Mouse (Mus musculus): ENCODE measurements at regions not wholly inside any gene's neighbourhood (a gene's known extent, or its start where the extent isn't known, plus 50 kb on each side); places are given as distances from the start of the nearest gene placed in this dataset.

DNA sequence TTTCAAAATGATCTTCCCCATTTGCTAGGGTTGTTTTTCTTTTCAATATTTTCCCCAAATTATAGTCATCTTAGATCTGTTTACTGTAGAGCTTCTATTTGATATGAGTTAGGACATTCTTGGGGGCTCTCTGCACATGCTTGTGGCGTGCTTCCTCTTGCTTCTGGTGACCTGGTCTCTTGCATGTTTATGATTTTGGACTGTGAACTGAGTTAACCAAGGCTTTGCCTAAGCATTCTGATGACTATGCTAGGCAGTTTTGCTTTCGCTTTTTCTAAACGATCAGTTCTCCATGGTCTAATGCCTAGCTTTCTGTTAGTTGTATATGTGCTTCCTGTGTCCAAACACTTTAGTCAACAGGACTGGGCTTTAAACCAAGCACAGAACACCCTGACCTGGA, 339.4 kb upstream of the Sphkap start:
- Histone ChIP-seq H3K4me1 (no peaks in the 10 kb centered on the region), H3K9me3 (no peaks in the 10 kb centered on the region), H3K27me3 (replicated peaks; ENCODE audit: low read depth, poor library complexity, severe bottlenecking) (no peaks in the 10 kb centered on the region), H3K27ac (replicated peaks) (no peak overlapping the region), H3K36me3 (replicated peaks) (no peaks in the 10 kb centered on the region), H3K4me3 (no peak overlapping the region)
- WGBS = 94% methylated on average over 3 of the region's 3 CpGs
- DNase-seq (ENCODE audit: low spot score) = no peak

DNA sequence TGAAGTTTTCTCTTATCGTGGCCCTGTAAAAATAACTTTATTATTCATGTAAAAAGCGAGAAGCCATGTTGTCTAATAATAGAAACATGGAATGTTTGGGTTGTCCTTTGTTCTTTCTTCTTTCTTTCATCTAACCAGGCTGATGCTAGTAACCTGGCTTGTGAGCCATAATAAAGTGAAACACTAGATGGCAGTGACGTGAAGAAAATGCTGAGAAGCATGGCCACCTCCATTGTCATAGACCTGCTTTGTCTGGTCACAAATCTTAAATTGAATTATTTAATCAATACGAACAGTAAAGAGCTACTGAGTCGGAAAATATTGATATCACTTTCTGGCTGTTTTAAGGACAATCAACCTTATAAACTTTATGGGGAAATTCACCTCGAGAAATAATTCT, 338.0 kb upstream of the Sphkap start:
- Histone ChIP-seq H3K9me3 (no peaks in the 10 kb centered on the region), H3K27me3 (replicated peaks; ENCODE audit: low read depth, poor library complexity, severe bottlenecking) (no peaks in the 10 kb centered on the region), H3K36me3 (replicated peaks) (no peaks in the 10 kb centered on the region), H3K27ac (replicated peaks) (no peak overlapping the region), H3K4me1 (no peaks in the 10 kb centered on the region), H3K4me3 (no peak overlapping the region)
- 40% methylated on average over 6 of the region's 6 CpGs for WGBS
- peak; percentile 30 for DNase-seq (ENCODE audit: low spot score)

DNA sequence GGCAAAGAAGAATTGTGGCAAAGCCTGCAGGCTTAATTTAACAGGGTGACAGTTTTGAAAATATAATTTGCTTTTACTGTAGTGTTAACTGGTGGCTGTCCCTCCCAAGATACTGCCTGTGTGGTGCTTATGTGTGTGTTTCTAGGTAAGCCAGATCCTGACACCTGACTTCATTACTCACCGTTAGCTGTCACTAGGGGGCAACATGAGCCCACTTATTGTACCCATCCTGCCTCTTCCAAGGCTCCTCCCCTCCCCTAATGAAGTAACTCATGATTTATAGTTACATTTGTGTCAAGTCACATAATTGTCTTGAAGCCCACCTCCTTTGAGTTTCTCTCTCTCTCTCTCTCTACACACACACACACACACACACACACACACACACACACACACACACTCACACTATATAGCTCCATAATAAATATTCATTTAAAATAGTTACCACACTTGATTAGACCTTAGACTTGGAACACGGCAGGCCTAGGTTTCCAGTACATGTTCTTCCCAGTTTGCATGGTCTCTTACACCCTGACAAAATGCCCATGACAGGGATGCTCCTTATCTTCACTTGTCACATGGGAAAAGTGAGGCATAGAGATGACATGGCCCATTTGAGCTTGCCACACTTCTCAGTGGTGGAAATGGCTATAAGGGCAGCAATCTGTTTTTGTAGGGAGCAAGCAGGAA, 328.6 kb upstream of the Sphkap start:
- Histone ChIP-seq H3K27ac (replicated peaks) (no peak overlapping the region), H3K36me3 (replicated peaks) (no peaks in the 10 kb centered on the region), H3K4me3 (no peak overlapping the region), H3K4me1 (no peaks in the 10 kb centered on the region), H3K27me3 (replicated peaks; ENCODE audit: low read depth, poor library complexity, severe bottlenecking) (no peaks in the 10 kb centered on the region), H3K9me3 (no peaks in the 10 kb centered on the region)
- WGBS = 38% methylated on average over 2 of the region's 2 CpGs
- peak; percentile 44 for DNase-seq (ENCODE audit: low spot score)

DNA sequence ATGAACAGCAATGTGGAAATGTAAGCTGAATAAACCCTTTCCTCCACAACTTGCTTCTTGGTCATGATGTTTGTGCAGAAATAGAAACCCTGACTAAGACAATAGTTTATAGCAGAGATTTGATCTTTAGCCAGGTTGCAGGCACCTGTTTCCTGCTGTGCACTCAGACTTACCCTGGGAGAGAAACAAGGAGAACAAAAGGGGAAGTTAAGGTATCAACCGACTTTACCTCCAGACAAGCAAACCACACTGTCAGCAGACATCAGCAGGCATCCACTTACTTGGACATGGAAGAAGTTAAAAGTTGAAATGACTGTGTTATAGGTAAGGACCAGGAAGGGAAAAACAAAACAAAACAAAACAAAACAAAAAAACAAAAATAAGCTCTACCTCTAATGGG, 323.7 kb upstream of the Sphkap start:
- no peaks in the 10 kb centered on the region for H3K27me3 ChIP-seq (replicated peaks; ENCODE audit: low read depth, poor library complexity, severe bottlenecking)
- DNase-seq (ENCODE audit: low spot score) = no peak
- no peak overlapping the region for H3K4me3 ChIP-seq
- no peaks in the 10 kb centered on the region for H3K4me1 ChIP-seq
- 61% methylated on average over 1 of the region's 1 CpGs for WGBS
- no peak overlapping the region for H3K27ac ChIP-seq (replicated peaks)
- no peaks in the 10 kb centered on the region for H3K36me3 ChIP-seq (replicated peaks)
- H3K9me3 ChIP-seq = no peaks in the 10 kb centered on the region

DNA sequence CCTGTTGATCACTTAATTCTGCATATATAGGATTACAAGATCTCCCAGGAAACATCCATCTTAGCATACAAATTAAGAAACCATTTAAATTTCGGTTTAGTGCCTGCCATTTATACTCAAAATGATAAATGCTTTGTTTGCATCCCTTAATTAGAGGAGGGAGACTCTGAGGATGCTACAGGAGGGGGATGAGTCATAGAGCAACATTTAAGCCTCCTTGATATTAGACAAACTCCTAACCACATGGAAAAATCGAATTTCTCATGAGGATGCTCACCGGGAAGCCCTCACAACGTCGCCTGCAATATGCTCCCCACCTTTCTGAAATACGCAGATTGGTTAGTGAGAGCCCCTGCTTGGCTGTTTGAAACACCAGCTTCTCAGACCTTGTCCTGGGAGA, 320.8 kb upstream of the Sphkap start:
- no peaks in the 10 kb centered on the region for H3K4me1 ChIP-seq

DNA sequence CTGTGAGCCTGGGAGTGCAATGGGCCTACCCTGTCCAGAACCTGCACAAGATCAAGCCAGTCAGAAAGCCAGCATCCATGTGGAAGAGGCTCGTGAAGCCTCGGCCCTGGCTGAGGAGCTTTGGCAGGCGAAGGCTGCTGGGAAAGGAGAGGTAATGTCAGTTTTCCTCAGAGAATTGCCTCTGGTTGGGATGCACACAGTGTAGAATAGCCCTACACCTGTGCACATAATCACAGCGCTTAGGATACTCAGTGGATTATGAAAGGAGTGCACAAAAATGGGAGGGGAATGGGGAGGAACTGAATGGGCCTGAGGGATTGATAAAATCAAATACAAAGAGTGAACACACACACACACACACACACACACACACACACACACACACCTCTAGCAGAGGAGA, 319.9 kb upstream of the Sphkap start:
- Histone ChIP-seq H3K36me3 (replicated peaks) (no peaks in the 10 kb centered on the region), H3K4me1 (peaks cover 3% of the 10 kb centered on the region; the same call in 1 of the 2 replicates), H3K4me3 (no peak overlapping the region), H3K27me3 (replicated peaks; ENCODE audit: low read depth, poor library complexity, severe bottlenecking) (no peaks in the 10 kb centered on the region), H3K9me3 (no peaks in the 10 kb centered on the region), H3K27ac (replicated peaks) (no peak overlapping the region)
- DNase-seq (ENCODE audit: low spot score) = no peak
- WGBS = 93% methylated on average over 4 of the region's 4 CpGs

More for the DNA sequence above, 320.8 kb upstream of the Sphkap start:
- no peak for DNase-seq (ENCODE audit: low spot score)
- 83% methylated on average over 6 of the region's 6 CpGs for WGBS
- no peak overlapping the region for H3K27ac ChIP-seq (replicated peaks)
- no peaks in the 10 kb centered on the region for H3K36me3 ChIP-seq (replicated peaks)
- H3K27me3 ChIP-seq (replicated peaks; ENCODE audit: low read depth, poor library complexity, severe bottlenecking) = no peaks in the 10 kb centered on the region
- no peak overlapping the region for H3K4me3 ChIP-seq
- no peaks in the 10 kb centered on the region for H3K9me3 ChIP-seq

DNA sequence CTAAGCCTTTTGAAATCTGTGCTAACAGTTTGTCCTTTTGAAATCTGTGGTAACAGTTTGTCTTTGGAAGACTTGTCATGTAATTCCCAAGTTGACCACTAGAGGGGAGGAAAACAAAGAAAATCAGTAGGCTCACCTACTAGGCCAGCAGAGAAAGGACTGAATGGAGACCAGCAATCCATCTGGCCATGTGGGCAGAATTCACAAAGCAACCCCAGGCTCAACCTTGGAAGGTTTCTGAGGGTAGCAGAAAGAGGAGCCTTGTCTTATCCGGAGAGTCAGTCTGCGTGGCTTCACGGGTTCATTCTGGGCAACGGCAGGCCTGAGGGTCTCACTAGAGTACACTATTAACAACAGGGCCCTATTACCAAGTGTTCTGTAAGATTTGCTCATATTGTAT, 319.2 kb upstream of the Sphkap start:
- Histone ChIP-seq H3K4me3 (no peak overlapping the region), H3K9me3 (no peaks in the 10 kb centered on the region), H3K36me3 (replicated peaks) (no peaks in the 10 kb centered on the region), H3K27ac (replicated peaks) (no peak overlapping the region), H3K27me3 (replicated peaks; ENCODE audit: low read depth, poor library complexity, severe bottlenecking) (no peaks in the 10 kb centered on the region), H3K4me1 (peaks cover 3% of the 10 kb centered on the region; the same call in 1 of the 2 replicates)
- DNase-seq (ENCODE audit: low spot score) = peak; percentile 37
- WGBS = 78% methylated on average over 4 of the region's 4 CpGs

DNA sequence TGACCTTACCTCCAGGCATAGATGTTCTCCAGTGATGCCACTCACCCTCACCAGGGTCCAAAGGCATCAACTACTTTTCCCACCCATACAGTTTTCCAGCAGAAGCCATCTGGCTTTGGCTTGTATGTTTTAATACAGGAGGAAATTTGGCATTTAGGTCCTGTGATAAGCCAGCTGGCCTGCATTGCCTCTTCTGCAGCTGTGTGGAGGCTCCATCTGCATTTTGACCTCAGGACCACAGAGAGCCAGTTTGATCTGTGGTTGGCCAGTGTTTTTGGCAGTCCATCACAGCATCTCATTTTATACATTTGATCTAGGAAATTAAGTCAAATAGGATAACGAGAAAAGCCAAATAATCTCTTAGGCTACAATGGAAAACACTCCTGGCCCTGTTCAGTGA, 315.1 kb upstream of the Sphkap start:
- peaks cover 3% of the 10 kb centered on the region; the same call in 1 of the 2 replicates for H3K4me1 ChIP-seq
- H3K27me3 ChIP-seq (replicated peaks; ENCODE audit: low read depth, poor library complexity, severe bottlenecking) = no peaks in the 10 kb centered on the region
- H3K9me3 ChIP-seq = no peaks in the 10 kb centered on the region
- H3K27ac ChIP-seq (replicated peaks) = no peak overlapping the region
- no peak for DNase-seq (ENCODE audit: low spot score)
- 77% methylated on average over 1 of the region's 1 CpGs for WGBS
- no peaks in the 10 kb centered on the region for H3K36me3 ChIP-seq (replicated peaks)
- H3K4me3 ChIP-seq = no peak overlapping the region

DNA sequence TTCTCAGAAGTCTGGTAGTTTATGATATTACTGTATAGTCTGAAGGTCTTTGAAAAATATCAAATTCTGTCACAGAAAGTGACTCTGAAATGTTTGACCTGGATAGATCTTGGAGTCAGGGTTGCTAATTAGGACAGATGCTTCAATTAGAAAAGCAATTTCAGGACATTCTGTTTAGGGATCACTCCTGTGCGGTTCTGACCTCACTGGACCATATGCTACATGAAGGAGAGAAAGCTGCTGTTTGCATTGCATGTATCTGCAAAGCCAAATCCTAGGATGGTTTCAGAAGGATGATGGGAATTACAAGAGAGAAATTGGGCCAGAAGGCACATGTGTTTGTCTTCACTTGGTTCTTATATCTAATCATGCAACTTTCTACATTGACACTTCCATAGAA, 312.2 kb upstream of the Sphkap start:
- no peak overlapping the region for H3K27ac ChIP-seq (replicated peaks)
- WGBS = 83% methylated on average over 1 of the region's 1 CpGs
- no peaks in the 10 kb centered on the region for H3K27me3 ChIP-seq (replicated peaks; ENCODE audit: low read depth, poor library complexity, severe bottlenecking)
- H3K4me1 ChIP-seq = peaks cover 8% of the 10 kb centered on the region; the same call in 1 of the 2 replicates
- H3K36me3 ChIP-seq (replicated peaks) = no peaks in the 10 kb centered on the region
- DNase-seq (ENCODE audit: low spot score) = no peak
- no peak overlapping the region for H3K4me3 ChIP-seq
- no peaks in the 10 kb centered on the region for H3K9me3 ChIP-seq

DNA sequence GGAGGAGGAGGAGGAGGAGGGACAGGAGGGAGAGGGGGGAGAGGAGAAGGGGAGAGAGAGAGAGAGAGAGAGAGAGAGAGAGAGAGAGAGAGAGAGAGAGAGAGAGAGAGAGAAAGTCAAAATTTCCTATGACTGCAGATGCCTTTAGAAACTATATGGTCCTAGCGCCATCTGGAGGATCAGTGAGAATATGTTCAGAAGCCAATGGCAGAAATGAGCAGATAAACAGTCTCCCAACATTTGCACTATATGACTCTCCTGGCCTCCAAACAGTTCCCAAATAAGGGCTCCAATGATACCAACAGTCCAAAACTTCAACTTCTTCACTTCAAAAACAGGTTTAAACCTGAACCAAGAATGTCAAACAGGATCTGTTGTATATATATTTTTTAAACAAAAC, 309.1 kb upstream of the Sphkap start:
- H3K4me3 ChIP-seq = no peak overlapping the region
- H3K4me1 ChIP-seq = 0 out of 2 replicates have a peak, but pooled peaks cover 12% of the 10 kb centered on the region
- no peak overlapping the region for H3K27ac ChIP-seq (replicated peaks)
- H3K9me3 ChIP-seq = no peaks in the 10 kb centered on the region
- no peaks in the 10 kb centered on the region for H3K36me3 ChIP-seq (replicated peaks)
- 0% methylated on average over 1 of the region's 1 CpGs for WGBS
- no peak for DNase-seq (ENCODE audit: low spot score)
- no peaks in the 10 kb centered on the region for H3K27me3 ChIP-seq (replicated peaks; ENCODE audit: low read depth, poor library complexity, severe bottlenecking)

DNA sequence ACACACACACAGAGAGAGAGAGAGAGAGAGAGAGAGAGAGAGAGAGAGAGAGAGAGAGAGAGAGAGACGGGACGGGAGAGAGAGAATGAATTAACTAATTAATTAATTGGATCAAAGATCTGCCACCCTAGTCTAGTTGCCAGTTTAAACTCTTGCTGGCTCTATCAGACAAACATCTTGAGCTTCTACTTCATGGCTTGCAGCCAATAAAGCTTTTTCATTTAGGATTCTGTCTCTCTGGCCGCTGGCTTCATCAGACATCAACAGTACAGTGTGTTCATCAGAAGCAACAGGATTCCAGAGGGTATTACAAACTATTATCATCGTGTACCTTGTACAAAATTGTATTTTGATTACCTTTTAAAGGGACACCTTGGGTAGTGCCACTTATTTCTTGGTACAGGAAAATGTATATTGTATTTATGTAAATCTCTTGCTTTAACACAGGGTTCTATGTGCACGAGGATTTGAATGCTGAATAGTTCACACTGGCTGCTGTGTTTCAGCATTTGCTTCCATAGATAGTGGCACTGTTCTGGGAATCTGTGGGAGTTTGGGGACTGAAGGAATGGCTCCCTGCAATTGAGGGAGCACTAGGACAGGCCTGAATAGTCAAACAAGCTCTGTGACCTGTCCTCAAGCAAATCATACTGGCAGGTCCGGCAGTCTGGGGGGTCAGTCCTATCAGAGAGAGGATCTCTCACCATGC, 293.9 kb upstream of the Sphkap start:
- H3K27ac ChIP-seq (replicated peaks) = no peak overlapping the region
- no peak overlapping the region for H3K4me3 ChIP-seq
- H3K9me3 ChIP-seq = no peaks in the 10 kb centered on the region
- H3K4me1 ChIP-seq = no peaks in the 10 kb centered on the region
- H3K27me3 ChIP-seq (replicated peaks; ENCODE audit: low read depth, poor library complexity, severe bottlenecking) = no peaks in the 10 kb centered on the region
- WGBS = 90% methylated on average over 6 of the region's 6 CpGs
- no peak for DNase-seq (ENCODE audit: low spot score)
- no peaks in the 10 kb centered on the region for H3K36me3 ChIP-seq (replicated peaks)

DNA sequence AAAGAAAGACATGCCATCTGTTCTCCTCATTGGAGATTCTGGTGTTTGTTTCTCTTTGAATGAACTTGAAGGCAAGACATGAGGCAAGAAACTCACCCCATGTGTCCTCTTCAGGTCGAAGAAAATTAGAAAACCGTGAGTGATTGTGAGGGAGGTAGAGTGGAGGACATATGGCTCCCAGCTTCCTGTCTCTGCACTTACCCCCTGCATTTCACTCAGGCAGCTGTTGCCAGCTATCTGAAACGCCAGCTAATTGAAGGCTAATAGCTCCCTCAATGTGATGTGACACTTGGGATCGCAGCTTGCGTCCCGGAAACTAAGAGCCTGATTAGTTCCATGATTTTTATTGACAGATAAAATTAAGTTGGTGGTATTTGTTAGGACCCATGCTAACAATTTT, 289.4 kb upstream of the Sphkap start:
- H3K36me3 ChIP-seq (replicated peaks) = no peaks in the 10 kb centered on the region
- DNase-seq (ENCODE audit: low spot score) = no peak
- no peak overlapping the region for H3K27ac ChIP-seq (replicated peaks)
- no peaks in the 10 kb centered on the region for H3K27me3 ChIP-seq (replicated peaks; ENCODE audit: low read depth, poor library complexity, severe bottlenecking)
- no peak overlapping the region for H3K4me3 ChIP-seq
- no peaks in the 10 kb centered on the region for H3K9me3 ChIP-seq
- WGBS = 46% methylated on average over 6 of the region's 6 CpGs
- no peaks in the 10 kb centered on the region for H3K4me1 ChIP-seq

DNA sequence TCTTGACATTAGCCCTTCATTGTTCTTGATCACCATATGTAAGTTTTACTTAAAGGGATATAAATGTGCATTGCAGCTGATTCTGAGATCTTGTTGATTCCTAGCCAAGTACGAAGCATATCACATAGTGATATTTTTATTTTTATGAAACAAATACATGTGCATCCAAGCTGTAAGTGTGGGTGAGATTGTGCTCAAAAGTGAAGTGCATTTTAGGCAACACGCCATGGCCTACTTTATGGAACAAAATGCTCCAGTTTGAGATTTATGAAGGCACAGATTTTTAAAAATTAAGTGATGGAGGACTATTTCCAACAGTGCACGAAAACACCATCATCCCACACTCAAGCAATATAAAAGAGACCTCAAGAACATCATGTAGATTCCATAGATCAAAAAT, 277.2 kb upstream of the Sphkap start:
- WGBS = 82% methylated on average over 3 of the region's 3 CpGs
- Histone ChIP-seq H3K4me3 (no peak overlapping the region), H3K9me3 (no peaks in the 10 kb centered on the region), H3K27me3 (replicated peaks; ENCODE audit: low read depth, poor library complexity, severe bottlenecking) (no peaks in the 10 kb centered on the region), H3K27ac (replicated peaks) (no peak overlapping the region), H3K4me1 (no peaks in the 10 kb centered on the region), H3K36me3 (replicated peaks) (no peaks in the 10 kb centered on the region)
- no peak for DNase-seq (ENCODE audit: low spot score)

All from embryonic facial prominence, embryonic 10.5 days (tissue).